Mouse (Mus musculus): Measurements from ENCODE around the gene Actrt2.

Gene Actrt2

DNA sequence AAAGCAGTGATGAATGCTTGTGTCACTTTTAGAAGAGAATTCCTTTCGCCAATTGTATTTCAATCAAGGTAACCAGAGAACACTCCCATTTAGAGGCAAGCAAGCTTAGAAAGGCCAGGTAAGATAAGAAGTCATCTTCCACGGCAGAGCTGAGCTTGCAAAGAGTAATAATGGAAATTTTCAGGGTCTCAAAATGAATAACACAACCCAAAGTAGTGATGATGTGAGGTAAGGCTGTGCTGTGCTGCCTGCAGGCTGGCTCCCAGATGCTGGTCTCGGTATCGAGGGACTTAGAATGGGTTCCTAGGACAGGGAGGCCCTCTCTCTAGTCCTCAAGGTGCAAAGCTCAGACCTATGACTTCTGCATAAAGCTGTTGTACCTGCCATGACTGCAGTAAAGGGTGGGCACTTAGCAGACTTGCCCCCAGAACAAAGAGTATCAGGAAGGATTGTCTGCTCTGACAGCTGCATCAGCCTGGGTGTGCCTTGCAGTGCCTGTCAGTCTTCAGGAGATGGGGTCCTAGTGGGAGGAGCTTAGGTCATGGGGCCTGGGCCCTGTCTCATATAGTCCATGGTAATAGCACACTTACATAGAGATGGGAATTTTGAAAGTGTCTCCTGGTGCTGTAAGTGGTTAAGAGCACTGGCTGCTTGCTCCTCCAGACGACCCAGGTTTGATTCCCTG lies 15.5 kb upstream of the Actrt2 start:
- DNase-seq (ENCODE audit: extremely low read depth, low read depth), result no peak

DNA sequence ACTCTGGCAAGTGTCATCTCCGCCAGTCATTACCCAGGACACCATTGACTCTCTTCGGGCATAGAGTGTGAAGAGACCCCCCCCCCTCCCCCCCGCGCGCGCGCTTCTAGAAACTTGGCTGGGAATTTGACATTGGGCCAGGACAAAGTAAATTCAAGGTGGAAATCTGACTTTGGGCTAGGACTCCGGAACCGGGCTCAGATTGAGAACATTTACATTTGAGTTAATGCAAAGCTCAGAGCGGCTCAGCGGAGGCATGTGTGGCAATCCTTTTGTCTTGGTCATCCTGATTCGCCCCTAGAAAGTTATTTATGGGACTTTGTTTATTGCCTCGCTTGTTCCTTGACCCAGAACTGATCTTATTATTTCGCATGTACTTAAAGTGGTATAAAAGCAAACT lies 14.6 kb upstream of the Actrt2 start:
- DNase-seq (ENCODE audit: extremely low read depth, low read depth), result no peak

DNA sequence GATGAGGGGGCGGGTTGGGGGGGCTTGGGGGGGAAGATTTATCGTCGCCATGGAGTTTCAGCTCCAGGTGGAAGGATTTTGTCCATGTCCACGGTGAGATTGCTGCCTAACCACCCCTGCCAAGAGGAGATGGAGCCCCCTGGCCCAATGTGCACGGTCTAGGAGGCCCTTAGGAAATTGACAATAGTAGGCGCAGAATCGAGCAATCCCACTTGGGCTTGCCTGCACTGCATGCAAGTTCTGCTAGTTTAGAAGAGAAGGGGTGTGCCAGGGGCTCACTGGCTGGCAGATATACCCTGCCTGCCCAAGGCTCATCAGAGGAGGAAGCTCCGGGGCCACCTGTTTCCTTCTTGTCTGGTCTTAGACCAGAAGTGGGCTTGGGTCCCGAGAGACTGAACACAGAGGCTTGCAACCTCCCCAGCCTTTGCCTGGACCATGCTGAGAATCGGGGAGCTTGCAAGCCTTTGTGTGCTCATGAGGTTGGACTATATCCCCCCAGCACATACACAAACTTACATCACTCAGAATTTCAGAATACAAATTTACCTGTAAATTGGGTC lies 7.9 kb upstream of the Actrt2 start:
- no peak for DNase-seq (ENCODE audit: extremely low read depth, low read depth)

DNA sequence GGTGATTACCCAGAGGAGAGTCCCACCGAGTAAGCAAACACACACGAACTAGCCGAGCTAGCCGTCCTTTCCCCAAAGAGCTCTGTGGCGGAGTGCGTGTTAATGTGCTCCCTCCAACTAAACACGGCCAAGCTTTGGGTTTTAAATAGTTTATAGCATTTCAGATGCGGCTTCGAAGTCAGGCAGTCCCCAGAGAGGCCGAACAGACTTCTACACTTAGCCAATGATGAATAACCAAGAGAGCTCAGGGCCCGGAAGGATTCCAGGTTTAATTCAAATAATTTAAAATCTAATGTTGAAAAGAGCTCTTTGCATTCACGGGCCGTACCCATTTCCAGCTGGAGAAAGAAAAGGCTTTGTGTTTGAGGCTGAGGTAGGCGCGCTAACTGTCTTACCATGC lies 7.3 kb upstream of the Actrt2 start:
- no peak for DNase-seq (ENCODE audit: extremely low read depth, low read depth)

DNA sequence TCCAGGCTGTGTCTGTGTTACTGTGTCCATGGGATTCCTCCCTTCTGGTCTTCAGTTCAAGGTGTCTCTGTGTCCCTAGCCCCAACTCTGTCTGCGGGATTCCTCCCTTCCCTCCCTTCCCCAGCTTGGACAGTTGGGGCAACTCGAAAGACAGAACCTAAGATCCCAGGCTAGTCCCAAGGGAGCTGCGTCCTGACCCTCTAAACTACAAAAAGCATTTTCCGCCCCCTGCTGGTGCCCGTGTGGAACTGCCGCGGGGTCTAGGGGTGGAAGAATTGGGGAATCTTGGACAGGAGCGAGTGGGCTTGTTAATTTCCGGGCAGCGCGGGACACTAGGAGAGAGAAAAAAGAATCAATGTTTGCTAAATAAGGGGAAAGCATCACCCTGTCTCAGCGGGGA lies 6.9 kb upstream of the Actrt2 start:
- no peak for DNase-seq (ENCODE audit: extremely low read depth, low read depth)

DNA sequence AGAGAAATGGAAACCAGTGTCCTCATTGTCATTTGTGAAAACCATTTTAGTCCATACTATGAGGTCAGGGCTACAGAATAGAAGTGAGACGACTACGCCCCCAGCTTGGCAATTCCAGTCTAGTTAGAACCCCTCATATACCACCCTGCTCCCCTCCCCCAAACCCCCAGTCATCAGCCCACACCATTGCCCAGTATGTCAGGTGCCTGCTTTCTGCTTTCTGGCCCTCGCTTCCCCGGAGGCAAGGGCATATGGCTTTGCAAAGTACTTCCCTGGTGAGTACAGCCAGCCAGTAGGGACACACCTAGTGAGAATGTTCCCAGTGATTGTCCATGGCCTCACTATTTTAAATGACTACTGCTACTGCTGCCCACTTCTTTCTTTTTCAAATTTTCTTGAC lies 6.3 kb upstream of the Actrt2 start:
- no peak for DNase-seq (ENCODE audit: extremely low read depth, low read depth)

DNA sequence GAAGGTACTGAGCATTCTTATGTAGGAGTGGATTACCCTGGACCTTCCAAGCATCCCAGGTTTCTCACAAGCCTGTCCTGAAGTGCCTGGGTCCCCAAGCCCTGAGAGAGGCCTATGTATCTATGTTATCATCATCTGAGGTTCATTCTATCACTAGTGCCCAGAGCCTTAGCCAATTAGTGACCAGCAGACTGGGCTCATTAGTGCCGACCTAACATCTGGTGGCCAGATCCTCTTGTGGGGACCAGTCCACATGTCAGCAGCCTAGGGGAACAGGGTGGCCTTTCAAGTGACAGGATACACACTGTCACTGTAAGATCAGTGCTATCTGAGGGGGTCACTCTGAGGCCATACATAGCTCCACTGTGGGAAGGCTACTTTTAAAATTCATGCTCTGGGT lies 4.4 kb upstream of the Actrt2 start:
- DNase-seq (ENCODE audit: extremely low read depth, low read depth), result no peak

DNA sequence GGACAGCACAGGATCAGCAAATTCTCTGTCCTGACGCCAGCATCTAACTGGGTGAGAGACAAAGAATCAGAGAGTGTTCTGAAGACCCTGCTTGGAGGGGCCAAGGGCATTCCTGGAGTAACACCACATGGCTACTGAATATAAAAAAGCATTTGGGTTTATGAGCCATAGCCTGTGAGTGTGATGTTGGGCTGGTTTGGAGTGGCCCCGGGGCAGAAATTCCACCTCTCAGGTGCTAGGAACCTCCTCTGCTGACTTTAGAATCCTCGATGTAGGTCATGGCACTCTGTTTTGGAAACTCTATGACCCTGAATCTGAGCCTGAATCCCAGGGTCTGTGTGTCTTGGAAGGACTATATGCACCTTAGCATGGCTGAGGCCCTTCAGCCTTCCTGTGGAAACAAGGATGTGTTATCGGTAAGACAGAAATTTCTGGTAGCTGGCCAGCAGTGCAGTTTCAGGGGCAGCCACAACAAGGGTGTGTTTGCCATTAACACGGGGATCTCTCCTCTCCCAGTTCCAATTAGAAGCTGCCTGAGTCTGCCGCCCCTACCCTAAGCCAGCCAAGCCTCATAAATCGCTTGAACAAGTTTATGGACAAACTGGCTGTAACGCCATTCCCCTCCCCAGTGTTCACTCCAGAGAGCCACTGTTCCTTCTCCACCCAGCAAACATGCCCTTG lies 3.7 kb upstream of the Actrt2 start:
- no peak for DNase-seq (ENCODE audit: extremely low read depth, low read depth)

DNA sequence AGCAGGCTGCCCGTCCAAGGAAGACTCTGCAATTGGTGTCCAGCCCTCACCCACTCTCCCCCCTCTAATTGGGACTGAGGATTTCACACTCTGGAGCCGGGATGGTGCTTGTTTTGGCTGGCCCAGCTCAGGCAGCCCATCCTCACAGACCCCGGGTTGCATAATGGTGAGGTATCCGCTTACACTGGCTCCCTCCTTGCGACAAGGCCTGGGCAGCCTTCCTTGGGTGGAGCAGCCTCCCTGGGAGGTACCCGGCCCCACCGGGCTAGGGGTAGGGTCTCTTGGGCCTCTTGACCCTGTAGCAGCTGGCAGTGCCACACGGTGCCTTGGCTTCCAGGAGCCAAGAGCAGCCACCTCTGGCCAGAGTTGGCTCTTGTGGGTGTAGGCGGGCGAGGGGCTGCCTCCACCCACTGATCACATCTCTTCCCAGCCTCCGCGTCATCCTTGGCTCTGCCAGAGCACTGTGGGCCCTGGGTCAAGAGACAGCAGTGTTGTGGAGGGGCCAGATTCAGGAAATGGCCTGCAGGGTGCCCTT lies 4.9 kb downstream of the Actrt2 start:
- no peak for DNase-seq (ENCODE audit: extremely low read depth, low read depth)

DNA sequence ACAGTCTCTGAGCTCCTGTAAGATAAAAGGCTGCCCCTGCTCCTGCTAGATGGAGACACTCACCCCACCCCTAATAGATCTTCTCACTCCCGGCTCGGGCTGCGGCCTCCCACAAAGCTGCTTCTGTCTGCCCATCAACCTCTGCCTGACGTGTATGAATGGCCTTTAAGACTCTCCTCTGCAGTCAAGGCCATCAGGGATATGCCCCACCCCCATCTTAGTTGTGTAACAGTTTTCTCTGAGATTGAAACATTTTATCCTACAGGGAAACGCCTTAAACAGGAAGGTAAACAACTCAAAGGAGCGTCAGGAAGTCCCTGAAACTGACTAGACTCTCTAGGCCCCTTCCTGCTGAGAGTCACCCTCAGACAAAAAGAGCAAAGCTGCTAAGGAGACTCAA lies 6.4 kb downstream of the Actrt2 start:
- no peak for DNase-seq (ENCODE audit: extremely low read depth, low read depth)

DNA sequence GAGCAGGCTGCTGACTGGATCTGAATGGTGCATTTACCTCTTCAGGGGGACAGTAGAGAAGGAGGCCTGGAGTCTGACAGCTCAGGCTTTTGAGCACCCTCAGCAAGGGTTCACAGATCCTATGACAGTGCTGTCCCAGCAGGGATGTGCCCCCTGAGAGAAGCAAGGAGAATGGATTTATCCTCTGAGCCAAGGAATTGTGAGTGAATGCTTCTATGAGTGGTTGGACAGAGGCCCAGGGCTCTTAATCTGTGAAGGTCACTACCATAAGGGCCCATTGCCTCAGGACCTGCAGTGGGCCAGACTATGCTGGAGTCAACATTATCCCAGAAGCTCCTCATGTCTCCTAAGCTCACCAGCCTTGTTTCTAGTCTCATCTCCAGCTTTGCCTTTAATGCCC lies 7.6 kb downstream of the Actrt2 start:
- no peak for DNase-seq (ENCODE audit: extremely low read depth, low read depth)

DNA sequence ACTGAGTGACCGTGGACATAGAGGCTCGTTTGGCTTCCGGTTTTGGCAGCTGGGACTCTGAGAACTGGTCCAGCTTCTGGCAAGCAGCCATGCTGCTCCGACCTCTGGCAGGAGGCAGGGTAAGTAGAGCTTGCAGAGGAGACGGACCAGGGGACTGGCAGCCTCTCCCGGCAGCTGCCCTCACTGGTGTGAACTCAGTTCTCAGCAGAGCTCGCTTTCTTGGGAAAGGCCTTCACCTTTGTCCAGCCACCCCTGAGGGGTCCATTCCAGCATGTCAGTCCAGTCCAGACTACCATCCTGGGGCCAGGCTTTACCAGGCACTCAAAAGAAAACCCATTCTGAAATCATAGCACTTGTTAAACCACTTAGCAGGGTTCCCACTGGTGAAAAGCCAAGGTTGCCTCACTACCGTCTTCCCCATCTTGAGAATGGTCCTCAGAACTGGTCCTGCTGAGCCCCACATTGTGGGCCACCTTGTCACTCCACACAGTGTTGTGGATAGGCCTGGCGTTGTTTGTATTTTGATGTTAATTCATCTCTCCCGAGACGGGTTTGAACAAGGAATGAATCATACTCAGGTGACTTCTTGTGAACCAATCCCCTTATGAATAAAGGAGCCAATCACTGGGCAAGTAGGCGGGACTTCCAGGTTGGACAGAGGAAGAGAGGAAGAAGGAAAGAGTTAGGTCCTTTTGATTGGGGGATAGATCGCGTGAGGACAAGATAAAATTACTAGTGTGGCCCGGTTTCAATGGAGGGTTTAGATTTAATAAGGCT lies 12.3 kb downstream of the Actrt2 start:
- DNase-seq (ENCODE audit: extremely low read depth, low read depth), result no peak

DNA sequence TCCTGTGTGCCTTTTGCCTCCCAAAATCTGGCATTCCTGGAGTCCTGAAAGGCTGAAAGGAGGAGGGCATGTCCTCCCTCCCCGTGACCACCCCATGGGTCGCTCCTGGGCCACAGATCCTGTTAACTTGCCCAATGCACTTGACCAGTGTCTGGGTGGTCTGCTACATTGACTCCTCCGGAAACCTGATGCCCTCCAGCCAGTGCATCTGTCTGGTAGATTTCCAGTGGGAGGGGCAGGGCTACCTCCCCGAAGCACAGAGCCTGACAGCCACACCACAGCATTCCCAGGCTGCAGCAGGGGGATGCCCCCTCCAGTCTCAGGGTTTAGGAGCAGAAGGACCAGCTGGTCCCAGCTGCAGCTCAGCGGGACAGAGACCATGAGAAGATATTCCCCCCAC lies 15.2 kb downstream of the Actrt2 start:
- no peak for DNase-seq (ENCODE audit: extremely low read depth, low read depth)

DNA sequence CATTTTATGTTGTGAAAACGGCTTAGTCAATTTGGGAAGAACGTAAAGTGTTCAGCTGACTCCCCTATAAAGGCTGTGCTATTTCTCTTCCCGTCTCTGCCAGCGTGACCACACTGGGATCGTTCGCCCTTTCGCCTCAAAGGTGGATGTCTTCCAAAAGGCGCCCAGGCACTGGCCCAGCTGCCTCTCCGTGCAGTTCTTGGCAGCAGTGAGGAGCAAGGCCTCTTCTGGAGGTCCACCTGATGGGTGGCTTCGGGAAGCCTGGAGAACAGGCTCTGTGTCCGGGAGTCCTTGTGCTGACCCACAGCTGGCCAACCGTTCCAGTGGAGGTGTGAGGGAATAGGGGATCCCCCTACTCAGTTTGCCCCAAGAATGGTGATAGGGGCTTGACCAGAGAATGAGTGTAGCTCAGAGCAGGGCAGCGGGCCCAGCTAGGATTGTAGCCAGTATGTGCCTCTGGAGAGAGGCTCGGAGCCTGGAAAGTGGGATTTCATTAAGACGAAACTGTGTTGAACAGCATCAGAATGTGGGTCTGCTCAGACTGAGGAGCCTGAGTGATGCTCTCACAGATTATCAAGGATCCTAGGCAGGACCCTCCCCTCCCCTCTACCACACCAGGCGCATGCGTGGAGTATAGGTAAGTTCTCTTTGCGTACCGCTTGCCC lies 18.5 kb downstream of the Actrt2 start:
- DNase-seq (ENCODE audit: extremely low read depth, low read depth), result no peak

DNA sequence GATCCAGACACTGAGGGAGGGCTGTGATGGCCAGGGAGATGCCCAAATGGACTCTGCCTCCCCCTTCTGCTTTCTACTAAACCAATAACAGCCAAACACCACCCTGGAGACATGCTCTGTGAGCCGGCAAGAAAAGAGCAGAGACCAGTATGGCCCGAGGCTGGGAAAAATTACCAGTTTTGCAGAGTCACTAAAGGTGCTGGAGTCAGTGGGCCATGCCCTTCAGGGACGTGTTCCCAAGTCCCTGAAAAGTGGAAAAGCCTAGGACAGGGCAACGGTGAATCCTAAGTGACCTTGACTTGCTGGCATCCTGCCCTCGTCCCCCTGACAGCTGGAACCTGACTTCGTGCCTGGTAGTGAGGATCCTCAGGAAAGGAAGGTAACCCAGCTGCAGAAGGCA lies 25.2 kb downstream of the Actrt2 start:
- DNase-seq (ENCODE audit: extremely low read depth, low read depth), result no peak

DNA sequence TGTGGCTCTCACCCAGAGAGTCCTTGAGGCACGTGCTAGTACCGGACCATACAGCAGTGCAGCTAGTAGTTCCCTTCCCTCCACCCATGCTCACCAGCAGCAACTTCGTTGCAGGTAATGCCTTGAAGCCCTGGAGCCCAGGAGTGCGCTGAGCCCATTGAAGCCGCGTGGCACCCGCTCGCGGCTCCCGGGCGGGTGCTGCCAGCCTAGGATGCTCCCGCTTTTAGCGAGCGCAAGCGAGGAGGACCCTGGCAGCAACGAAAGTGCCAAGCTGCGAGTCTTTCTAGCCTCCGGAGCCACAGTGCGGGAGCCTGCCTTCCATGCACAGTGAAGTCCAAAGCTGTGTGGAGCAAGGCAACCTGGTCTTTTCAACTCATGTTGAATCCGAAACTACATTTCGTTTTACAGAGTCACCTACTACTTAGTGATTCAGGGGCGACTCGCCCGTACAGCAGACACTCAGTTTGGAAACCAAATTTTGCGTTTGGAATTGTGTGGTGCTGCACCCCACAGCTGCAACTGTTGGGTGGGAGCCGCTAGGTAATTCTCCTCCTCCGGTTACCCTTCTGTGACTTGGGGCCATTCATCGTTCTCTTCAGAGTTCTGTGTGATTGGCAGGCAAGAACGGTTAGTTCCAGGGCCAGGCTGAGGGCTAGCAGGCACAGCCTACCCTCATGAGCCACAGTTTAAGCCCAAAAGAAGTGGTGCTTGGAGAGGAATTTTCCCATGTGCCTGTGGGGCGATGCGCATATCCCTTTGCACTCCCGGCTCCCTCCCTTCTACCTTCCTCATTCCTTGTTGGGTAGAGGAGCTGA lies 26.2 kb downstream of the Actrt2 start:
- no peak for DNase-seq (ENCODE audit: extremely low read depth, low read depth)

DNA sequence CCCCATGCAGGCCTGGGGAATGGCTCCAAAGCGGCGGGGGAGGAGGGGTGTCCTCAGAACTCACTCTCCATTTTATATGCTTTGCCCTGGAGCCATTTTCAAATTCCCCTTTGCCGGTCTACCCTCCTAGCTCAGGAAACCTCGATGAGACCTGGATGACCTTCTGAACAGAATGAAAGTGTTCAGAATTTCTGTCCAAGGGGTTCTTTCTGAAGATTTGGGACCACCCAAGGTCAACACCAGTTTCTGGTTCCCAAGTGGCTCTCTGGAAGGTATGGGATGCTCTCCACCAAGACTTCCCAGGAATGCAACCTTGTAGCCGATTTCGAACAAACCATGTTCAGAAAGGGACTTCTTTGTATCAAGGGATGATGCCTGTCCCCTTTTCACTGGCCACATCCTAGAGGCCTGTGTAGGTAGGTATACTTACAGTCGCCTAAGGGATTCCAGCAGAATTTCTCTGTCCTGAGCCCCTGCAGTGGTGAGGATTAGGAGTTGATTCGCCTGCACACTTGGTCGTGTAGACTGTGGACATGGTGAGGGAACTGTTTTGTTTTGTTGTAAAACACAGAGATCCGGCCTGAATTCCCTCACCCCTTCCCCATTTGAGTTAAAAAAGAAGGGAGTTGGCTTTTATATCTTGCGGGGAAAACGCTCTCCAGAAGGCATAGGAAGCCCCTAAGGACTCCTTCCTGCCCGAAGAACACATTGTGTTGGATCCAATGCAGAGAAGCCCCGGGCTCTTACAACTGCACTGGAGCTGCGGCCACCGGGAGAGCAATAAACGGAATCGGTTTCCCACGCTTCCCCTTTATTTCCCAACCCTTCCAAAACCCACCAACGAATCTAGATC lies 27.0 kb downstream of the Actrt2 start:
- no peak for DNase-seq (ENCODE audit: extremely low read depth, low read depth)

DNA sequence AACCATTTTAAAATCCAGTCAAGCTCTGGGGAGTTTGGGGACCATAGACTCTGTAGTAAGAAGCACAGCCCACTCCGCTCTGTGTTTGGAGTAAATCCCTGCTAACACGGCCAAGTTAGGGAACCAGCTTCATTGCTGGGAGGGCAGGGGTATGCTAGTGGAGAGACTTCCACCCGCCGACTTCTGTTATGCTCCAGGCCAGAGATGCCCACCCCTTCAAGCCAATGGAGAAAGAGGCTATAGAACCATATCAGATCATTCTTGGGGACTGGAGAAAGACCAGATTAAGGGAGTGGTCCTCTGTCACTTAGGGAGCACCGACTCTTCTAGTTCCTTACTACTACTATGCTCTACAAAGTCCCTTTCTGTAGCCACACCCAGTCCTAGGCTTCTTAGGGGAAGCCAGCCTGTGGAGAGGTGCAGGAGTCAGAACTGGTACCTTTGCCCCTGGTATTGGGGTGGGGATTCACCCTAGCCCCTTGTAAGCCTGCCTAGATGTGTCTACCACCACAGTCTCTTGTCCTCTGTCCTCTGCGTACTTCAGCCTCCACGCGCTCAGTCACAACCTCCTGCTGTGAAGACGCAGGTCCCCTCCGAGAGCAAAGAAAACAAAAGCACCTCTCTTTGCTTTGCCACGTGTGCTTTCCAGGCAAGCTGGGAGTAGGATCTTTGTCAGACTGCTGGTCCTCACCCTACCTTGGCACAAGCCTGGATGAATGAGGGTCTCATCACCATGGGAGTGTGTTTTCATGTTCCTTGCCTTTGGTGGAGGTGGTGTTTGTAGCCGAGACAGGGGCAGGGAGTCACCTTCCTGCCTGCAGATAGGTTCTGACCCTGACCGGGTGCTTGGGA lies 27.9 kb downstream of the Actrt2 start:
- DNase-seq (ENCODE audit: extremely low read depth, low read depth), result no peak

DNA sequence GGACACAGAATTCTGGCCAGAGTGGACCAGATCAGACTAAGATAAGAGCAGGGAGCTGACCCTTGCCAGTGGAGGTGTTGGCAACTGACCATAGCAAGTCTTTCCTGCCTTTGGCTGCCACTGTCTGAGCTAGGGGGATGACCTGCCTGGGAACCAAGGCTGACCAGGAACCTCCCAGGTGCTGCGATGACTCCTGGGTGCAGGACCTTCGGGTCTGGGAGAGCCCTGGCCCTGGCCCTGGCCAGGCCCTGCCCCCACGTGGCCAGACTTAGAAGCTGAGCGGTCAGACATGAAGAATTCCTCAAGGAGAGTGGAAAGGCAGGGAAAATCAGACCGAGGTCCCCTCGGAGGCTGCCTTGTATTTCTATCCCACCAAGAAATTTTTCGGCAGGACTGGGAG lies 28.5 kb downstream of the Actrt2 start:
- DNase-seq (ENCODE audit: extremely low read depth, low read depth), result no peak

Measured in MEL-GATA-1-ER (cell line).